Mouse (Mus musculus) liver, embryonic 15.5 days (tissue): ENCODE measurements around the gene Myom3. TPM values are rescaled to one million over a fixed set of nuclear protein-coding genes. Genes with fewer than 3 reads are reported as not detected.

Source experiments
- ATAC-seq: fragments of 200-750 bp; cut with Nextera tagmentation; 2 replicates; pipeline ENCODE4 v1.8.0; 2017; ENCODE audit warnings: moderate number of reproducible peaks, mild to moderate bottlenecking, moderate library complexity; ENCODE audit not compliant: insufficient read depth
- H3K27ac ChIP-seq: fragments of 300-500 bp; sonication (generic); replicated peaks from 2 replicates; pipeline ENCODE4 v1.5.1; 2015; ENCODE audit warnings: mild to moderate bottlenecking, inconsistent platforms
- H3K27me3 ChIP-seq: fragments of 300-500 bp; sonication (generic); 2 replicates; pipeline ENCODE4 v1.6.1; 2015; ENCODE audit warnings: mild to moderate bottlenecking, inconsistent platforms
- H3K36me3 ChIP-seq: fragments of 300-500 bp; sonication (generic); replicated peaks from 2 replicates; pipeline ENCODE4 v1.6.1; 2015; ENCODE audit warnings: moderate library complexity, mild to moderate bottlenecking, inconsistent platforms
- H3K4me1 ChIP-seq: fragments of 300-500 bp; sonication (generic); replicated peaks from 2 replicates; pipeline ENCODE4 v1.6.1; 2015; ENCODE audit warnings: inconsistent platforms
- H3K4me2 ChIP-seq: fragments of 300-500 bp; sonication (generic); 2 replicates; pipeline ENCODE4 v1.6.1; 2015; ENCODE audit warnings: moderate library complexity, mild to moderate bottlenecking, inconsistent platforms
- H3K4me3 ChIP-seq: fragments of 300-500 bp; sonication (generic); replicated peaks from 2 replicates; pipeline ENCODE4 v1.5.1; 2015; ENCODE audit warnings: mild to moderate bottlenecking, inconsistent platforms
- H3K9ac ChIP-seq: fragments of 300-500 bp; sonication (generic); 2 replicates; pipeline ENCODE4 v1.6.1; 2015; ENCODE audit warnings: moderate library complexity, mild to moderate bottlenecking, inconsistent platforms
- H3K9me3 ChIP-seq: fragments of 300-500 bp; sonication (generic); replicated peaks from 2 replicates; pipeline ENCODE4 v1.6.1; 2016; ENCODE audit warnings: inconsistent platforms
- WGBS: fragments of 180-500 bp; shearing (Covaris S2); methylation state at CpG from one replicate; pipeline ENCODE4 v1.1.7; 2015; ENCODE audit warnings: mixed read lengths; ENCODE audit not compliant: insufficient replicate concordance; 5-methylcytosine and 5-hydroxymethylcytosine counted together
- polyA plus RNA-seq: library from polyadenylated mRNA; unstranded; fragments of >200 nt; fragmentation: Nextera tagmentation; extraction: Ambion mirVana; gene quantifications from 2 replicates; pipeline ENCODE4 v1.2.1, GENCODE M21; 2015

The Myom3 gene
- polyA plus RNA-seq, 1 experiment from 2014 or later: 0.63 TPM

- Histone ChIP-seq H3K9ac (no peak overlapping the region), H3K27me3 (peaks cover 5% of the 10 kb centered on the region), H3K27ac (peak overlapping the region; percentile 82), H3K4me3 (no peak overlapping the region), H3K9me3 (no peaks in the 10 kb centered on the region; the same call in 1 of the 2 replicates), H3K4me1 (peaks cover 36% of the 10 kb centered on the region), H3K4me2 (peak overlapping the region; percentile 55; the same call in 1 of the 2 replicates), H3K36me3 (peaks cover 21% of the 10 kb centered on the region)
- no peak for ATAC-seq
- 39% methylated on average over 5 of the region's 5 CpGs for WGBS
These were observed 21.3 kb upstream of the Myom3 start for GRCm38 (mm10) chr4:135738237-135738636.

- peak; percentile 76 for ATAC-seq
- peak overlapping the region; percentile 82 for H3K27ac ChIP-seq
- peaks cover 36% of the 10 kb centered on the region for H3K4me1 ChIP-seq
- H3K9ac ChIP-seq: no peak overlapping the region
- H3K27me3 ChIP-seq: peaks cover 6% of the 10 kb centered on the region
- peak overlapping the region; percentile 55 for H3K4me2 ChIP-seq
- 33% methylated on average over 7 of the region's 7 CpGs for WGBS
- no peaks in the 10 kb centered on the region; the same call in 1 of the 2 replicates for H3K9me3 ChIP-seq
- H3K36me3 ChIP-seq: peaks cover 15% of the 10 kb centered on the region
- no peak overlapping the region; the same call in 1 of the 2 replicates for H3K4me3 ChIP-seq
These were observed 20.4 kb upstream of the Myom3 start for GRCm38 (mm10) chr4:135739148-135739547.

DNA sequence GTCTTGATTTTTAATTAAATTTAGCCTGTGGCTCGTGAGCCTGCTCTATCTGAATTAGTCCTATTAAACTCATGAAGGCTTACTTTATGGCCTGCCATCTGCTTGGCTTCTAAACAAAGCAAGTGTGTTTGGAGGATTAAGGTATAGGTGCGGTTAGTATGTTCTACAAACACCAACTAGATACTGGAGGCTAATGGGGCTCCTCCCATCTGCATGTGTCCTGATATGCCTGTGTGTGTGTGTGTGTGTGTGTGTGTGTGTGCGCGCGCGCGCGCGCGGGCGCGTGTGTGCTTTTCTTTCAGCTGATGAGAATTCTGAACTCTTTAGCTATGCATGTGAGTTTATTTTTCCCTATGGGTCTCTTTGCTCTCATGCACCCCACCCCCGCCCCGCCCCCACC is 19.8 kb upstream of the Myom3 start:
- peak; percentile 94 for ATAC-seq
- no peaks in the 10 kb centered on the region; the same call in 1 of the 2 replicates for H3K9me3 ChIP-seq
- 43% methylated on average over 14 of the region's 14 CpGs for WGBS
- peak overlapping the region; percentile 21; the same call in 1 of the 2 replicates for H3K9ac ChIP-seq
- peak overlapping the region; percentile 82 for H3K27ac ChIP-seq
- peaks cover 36% of the 10 kb centered on the region for H3K4me1 ChIP-seq
- peaks cover 10% of the 10 kb centered on the region for H3K27me3 ChIP-seq
- peak overlapping the region; percentile 55 for H3K4me2 ChIP-seq
- no peak overlapping the region; the same call in 1 of the 2 replicates for H3K4me3 ChIP-seq
- H3K36me3 ChIP-seq: peaks cover 10% of the 10 kb centered on the region

DNA sequence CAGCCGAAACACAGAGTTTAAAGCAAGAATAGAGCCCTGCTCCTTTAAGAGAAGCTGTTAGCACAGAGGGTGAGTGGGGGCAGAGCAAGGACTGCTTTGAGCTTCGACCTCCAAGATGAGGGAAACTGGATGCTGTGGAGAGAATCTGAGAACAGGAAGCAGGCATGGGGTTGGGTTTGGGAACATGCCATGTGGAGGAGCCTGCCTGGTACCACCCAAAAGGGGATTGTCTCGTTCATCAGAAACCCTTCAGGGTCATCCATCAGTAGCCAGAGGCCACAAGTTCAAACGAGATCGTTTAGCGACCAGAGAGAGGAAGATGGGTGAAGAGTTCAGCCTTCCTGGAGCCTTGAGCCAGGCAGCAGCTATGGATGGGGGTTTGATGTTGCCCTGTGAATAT is 16.0 kb upstream of the Myom3 start:
- Histone ChIP-seq H3K9ac (no peak overlapping the region), H3K27ac (no peak overlapping the region), H3K27me3 (peaks cover 17% of the 10 kb centered on the region), H3K9me3 (no peaks in the 10 kb centered on the region), H3K4me2 (no peak overlapping the region), H3K36me3 (no peaks in the 10 kb centered on the region), H3K4me1 (peaks cover 37% of the 10 kb centered on the region), H3K4me3 (no peak overlapping the region)
- no peak for ATAC-seq
- 38% methylated on average over 6 of the region's 6 CpGs for WGBS

DNA sequence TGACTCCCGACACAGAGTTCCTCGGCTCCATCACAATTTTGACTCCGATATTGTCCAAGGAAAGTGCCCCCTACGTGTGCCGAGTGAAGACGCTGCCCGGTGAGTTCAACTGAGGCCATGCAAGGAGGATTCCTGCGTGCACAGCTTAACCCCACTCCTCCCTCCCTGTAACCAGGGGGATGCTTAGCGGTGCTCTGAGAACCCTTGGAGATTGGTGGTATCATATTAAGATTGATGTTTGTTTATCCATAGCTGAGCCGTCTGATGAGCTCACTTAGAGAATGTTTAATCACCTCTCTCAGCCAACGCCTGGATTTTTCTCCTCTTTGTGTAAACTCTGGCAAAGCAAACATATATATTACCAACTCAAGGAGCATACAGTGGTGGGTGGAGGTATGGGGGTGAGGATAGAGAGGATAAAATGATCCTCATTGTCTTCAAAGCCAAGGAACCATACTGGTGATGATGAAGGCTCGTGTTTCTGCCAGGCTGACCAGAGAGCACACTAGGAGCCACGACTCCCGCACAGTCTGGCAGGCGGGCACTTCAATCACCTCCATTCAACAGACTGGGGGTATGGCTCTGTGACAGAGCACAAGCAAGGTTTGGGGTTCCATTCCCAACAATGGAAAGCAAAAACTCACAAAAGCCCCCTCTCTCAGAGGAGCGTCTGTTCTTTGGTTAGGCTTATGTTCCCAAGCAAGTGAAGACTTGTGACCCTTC is 14.6 kb upstream of the Myom3 start:
- Histone ChIP-seq H3K4me3 (no peak overlapping the region), H3K4me1 (peaks cover 24% of the 10 kb centered on the region), H3K27me3 (peaks cover 17% of the 10 kb centered on the region), H3K9ac (no peak overlapping the region), H3K27ac (no peak overlapping the region), H3K36me3 (no peaks in the 10 kb centered on the region), H3K9me3 (no peaks in the 10 kb centered on the region), H3K4me2 (no peak overlapping the region)
- 58% methylated on average over 16 of the region's 16 CpGs for WGBS
- ATAC-seq: no peak

DNA sequence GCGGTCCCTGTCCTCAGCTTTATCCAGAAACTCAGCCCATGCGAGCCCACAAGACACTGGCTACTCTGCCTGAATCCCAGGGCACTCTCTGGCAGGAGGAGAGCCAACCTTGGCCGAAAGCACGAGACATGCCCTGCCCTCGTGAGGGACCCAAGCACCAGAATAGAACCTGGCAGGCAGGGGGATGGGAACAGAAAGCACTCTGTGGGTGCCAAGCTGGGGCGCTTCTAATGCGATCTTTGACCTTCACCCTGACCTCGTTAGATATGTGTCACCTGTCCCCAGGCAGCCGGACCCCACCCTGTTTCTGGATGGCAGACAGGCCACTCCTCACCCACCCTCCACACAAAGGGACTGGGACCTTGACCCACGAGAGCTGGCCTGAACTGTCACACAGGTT is 13.9 kb upstream of the Myom3 start:
- H3K36me3 ChIP-seq: no peaks in the 10 kb centered on the region
- H3K4me1 ChIP-seq: peaks cover 19% of the 10 kb centered on the region
- no peak overlapping the region for H3K4me2 ChIP-seq
- H3K27ac ChIP-seq: no peak overlapping the region
- no peak overlapping the region for H3K4me3 ChIP-seq
- peaks cover 17% of the 10 kb centered on the region for H3K27me3 ChIP-seq
- H3K9me3 ChIP-seq: no peaks in the 10 kb centered on the region
- ATAC-seq: no peak
- WGBS: 50% methylated on average over 10 of the region's 10 CpGs
- H3K9ac ChIP-seq: no peak overlapping the region

DNA sequence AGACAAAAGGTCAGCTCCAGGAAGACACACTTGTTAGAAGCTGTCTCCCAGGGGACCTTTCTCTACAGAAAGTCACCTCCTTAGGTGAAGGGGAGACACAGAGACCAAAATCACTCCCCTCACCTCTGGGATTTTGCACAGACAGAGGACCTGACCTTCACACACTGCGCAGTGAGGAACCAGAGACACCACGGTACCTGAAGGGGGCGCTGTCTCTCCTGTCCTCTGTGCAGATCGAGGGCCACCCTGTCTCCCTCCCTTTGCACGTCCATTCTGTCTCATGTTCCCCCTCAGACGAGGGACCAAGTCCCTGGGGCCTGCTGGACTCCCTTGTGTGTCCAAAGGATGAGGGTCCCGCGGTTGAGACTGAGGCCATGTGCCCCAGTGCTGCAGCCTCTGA is 8.6 kb upstream of the Myom3 start:
- no peaks in the 10 kb centered on the region for H3K27me3 ChIP-seq
- H3K4me1 ChIP-seq: peaks cover 6% of the 10 kb centered on the region
- no peak overlapping the region for H3K9ac ChIP-seq
- no peaks in the 10 kb centered on the region for H3K36me3 ChIP-seq
- H3K4me3 ChIP-seq: no peak overlapping the region
- no peak overlapping the region for H3K27ac ChIP-seq
- no peaks in the 10 kb centered on the region for H3K9me3 ChIP-seq
- H3K4me2 ChIP-seq: no peak overlapping the region
- WGBS: 72% methylated on average over 8 of the region's 8 CpGs
- ATAC-seq: no peak

DNA sequence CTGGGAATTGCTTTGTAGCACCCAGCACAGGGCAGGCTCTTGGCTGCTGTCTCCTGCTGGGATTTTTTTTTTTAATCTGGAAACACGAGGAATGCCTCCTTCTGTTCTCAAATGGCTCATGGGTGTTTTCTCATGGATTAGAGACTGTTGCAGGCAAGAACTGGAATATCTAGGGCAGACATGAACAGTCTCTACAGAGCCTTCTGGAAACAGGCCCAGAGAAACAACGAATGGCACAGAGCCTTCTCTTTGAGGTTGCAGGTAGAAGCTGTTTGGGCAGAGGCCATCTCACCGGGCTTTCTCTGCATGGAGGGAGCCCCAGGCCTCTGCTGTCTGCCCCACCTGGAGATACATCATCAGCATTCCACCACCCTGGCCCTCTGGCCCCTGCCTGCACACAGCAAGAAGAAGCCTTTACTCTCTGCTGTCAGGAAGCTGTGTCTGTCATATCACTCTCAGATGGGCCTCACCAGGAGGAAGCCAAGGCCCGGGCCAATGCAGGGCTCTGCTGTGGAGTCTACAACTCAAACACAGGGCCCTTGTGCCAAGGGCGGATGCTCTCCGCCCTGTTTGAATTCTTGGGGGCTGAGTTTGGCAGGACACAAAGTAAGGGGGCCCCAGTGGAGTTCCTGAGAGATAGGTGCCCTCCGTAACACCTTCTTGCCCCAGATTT is 7.3 kb upstream of the Myom3 start:
- Histone ChIP-seq H3K4me2 (no peak overlapping the region), H3K9ac (no peak overlapping the region), H3K4me1 (peaks cover 6% of the 10 kb centered on the region), H3K4me3 (no peak overlapping the region), H3K9me3 (no peaks in the 10 kb centered on the region), H3K27ac (peak overlapping the region; percentile 71), H3K27me3 (no peaks in the 10 kb centered on the region), H3K36me3 (no peaks in the 10 kb centered on the region)
- peak; percentile 22; the same call in 1 of the 2 replicates for ATAC-seq
- WGBS: 46% methylated on average over 7 of the region's 7 CpGs

DNA sequence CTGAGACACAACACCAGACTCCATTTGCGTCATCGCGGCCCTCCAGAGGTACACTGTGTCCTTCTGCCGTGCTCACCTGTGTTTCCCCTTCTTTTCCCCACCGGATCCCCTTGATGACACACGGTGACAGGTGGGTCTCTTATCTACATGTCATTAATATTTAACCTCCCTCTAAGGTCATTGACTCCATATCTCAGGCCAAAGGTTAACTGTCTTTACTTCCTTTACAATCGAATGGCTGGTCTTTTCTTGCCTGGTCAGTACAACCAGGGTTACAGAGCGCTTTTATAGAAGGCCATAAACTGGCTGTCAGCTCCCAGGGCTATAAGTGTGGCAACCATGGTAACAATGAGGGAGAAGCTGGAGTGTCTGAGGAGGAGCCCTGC is 6.7 kb upstream of the Myom3 start:
- H3K27me3 ChIP-seq: no peaks in the 10 kb centered on the region
- no peak overlapping the region for H3K9ac ChIP-seq
- 46% methylated on average over 8 of the region's 8 CpGs for WGBS
- ATAC-seq: peak; percentile 75
- peaks cover 6% of the 10 kb centered on the region for H3K4me1 ChIP-seq
- no peak overlapping the region; the same call in 1 of the 2 replicates for H3K4me2 ChIP-seq
- H3K36me3 ChIP-seq: no peaks in the 10 kb centered on the region
- peak overlapping the region; percentile 72 for H3K27ac ChIP-seq
- H3K4me3 ChIP-seq: no peak overlapping the region
- no peaks in the 10 kb centered on the region for H3K9me3 ChIP-seq

- Histone ChIP-seq H3K4me1 (peaks cover 13% of the 10 kb centered on the region), H3K9ac (no peak overlapping the region), H3K36me3 (no peaks in the 10 kb centered on the region), H3K4me3 (no peak overlapping the region), H3K27me3 (peaks cover 19% of the 10 kb centered on the region), H3K9me3 (no peaks in the 10 kb centered on the region), H3K27ac (no peak overlapping the region), H3K4me2 (no peak overlapping the region)
- no peak for ATAC-seq
- 30% methylated on average over 4 of the region's 4 CpGs for WGBS
These were observed 1.2 kb upstream of the Myom3 start for GRCm38 (mm10) chr4:135758331-135758730.

- Histone ChIP-seq H3K4me1 (peaks cover 13% of the 10 kb centered on the region), H3K4me2 (no peak overlapping the region), H3K9me3 (no peaks in the 10 kb centered on the region), H3K27ac (no peak overlapping the region), H3K36me3 (no peaks in the 10 kb centered on the region), H3K4me3 (no peak overlapping the region), H3K27me3 (peaks cover 24% of the 10 kb centered on the region), H3K9ac (no peak overlapping the region)
- ATAC-seq: no peak
- WGBS: 44% methylated on average over 6 of the region's 6 CpGs
These were observed 690 bp upstream of the Myom3 start for GRCm38 (mm10) chr4:135758825-135759224.
